10 mouse cellular contexts compared by ENCODE assay signal in genomic region chr8:35933186-35934114, GRCm38 (mm10).
DNase-seq lines count a peak whose midpoint lies in the region; ATAC-seq and TF ChIP-seq lines count a peak whose summit lies in the region.
"Had no signal": no experiment of that assay in that cellular context is flagged by ENCODE, and none has a peak within 500 bp of the region (broad histone marks: within the 10 kb centered on the region; RNA-seq: fewer than 3 reads in every experiment).

No protein-coding gene starts in this region.

- no peak overlapping the region for H3K9ac ChIP-seq in stomach, embryonic 16.5 days (ENCODE audit: low read length)
- no peak overlapping the region for H3K9ac ChIP-seq in stomach, postnatal 0 days (ENCODE audit: low read length)
- H3K9ac ChIP-seq in hindbrain, embryonic 11.5 days (ENCODE audit: low read depth, low read length): no peak overlapping the region

- no peak overlapping the region for H3K4me3 ChIP-seq in stomach, embryonic 16.5 days (replicated peaks; ENCODE audit: low read length)
- H3K4me3 ChIP-seq in stomach, postnatal 0 days (ENCODE audit: low read depth, low read length): no peak overlapping the region
- H3K4me3 ChIP-seq in hindbrain, embryonic 11.5 days (ENCODE audit: low read depth, low read length): no peak overlapping the region
- H3K4me3 ChIP-seq: megakaryocyte, embryonic 14.5 days had no signal

- no peaks in the 10 kb centered on the region for H3K36me3 ChIP-seq in stomach, embryonic 16.5 days (ENCODE audit: control insufficient read depth, insufficient read depth, low read length)
- no peaks in the 10 kb centered on the region for H3K36me3 ChIP-seq in stomach, postnatal 0 days (ENCODE audit: control insufficient read depth, insufficient read depth, low read length)
- H3K36me3 ChIP-seq in hindbrain, embryonic 11.5 days (ENCODE audit: control insufficient read depth, insufficient read depth, low read length): no peaks in the 10 kb centered on the region
- H3K36me3 ChIP-seq: G1E had no signal

- no peak for TF ChIP-seq CTCF in stomach, postnatal 0 days (IDR thresholded peaks at IDR 0.05; ENCODE audit: low read depth)

- TF ChIP-seq EP300 in stomach, postnatal 0 days (optimal IDR thresholded peaks at IDR 0.05): no peak

- H3K27ac ChIP-seq in stomach, embryonic 16.5 days (ENCODE audit: low read length): no peak overlapping the region
- no peak overlapping the region for H3K27ac ChIP-seq in stomach, postnatal 0 days (replicated peaks)
- H3K27ac ChIP-seq in hindbrain, embryonic 11.5 days (ENCODE audit: low read depth, low read length): no peak overlapping the region; the same call in 1 of the 2 replicates

- ATAC-seq in stomach, embryonic 16.5 days (ENCODE audit: insufficient read depth, low FRiP score): peak; percentile 40; the same call in 1 of the 2 replicates
- no peak for ATAC-seq in stomach, postnatal 0 days (ENCODE audit: low FRiP score, low TSS enrichment)
- peak; percentile 90 for ATAC-seq in hindbrain, embryonic 11.5 days (ENCODE audit: low FRiP score)
- ATAC-seq in monocyte, adult 5-6 weeks (replicated peaks; ENCODE audit: insufficient number of reproducible peaks, low FRiP score, low TSS enrichment, poor library complexity, severe bottlenecking): no peak
- no peak for ATAC-seq in megakaryocyte-erythroid progenitor cell, adult 5-6 weeks (replicated peaks; ENCODE audit: low FRiP score, low TSS enrichment, poor library complexity, severe bottlenecking)

- no peaks in the 10 kb centered on the region; the same call in 1 of the 2 replicates for H3K4me1 ChIP-seq in stomach, embryonic 16.5 days (ENCODE audit: control insufficient read depth, insufficient read depth, low read length)
- H3K4me1 ChIP-seq in stomach, postnatal 0 days (replicated peaks; ENCODE audit: control insufficient read depth, insufficient read depth): no peaks in the 10 kb centered on the region
- no peaks in the 10 kb centered on the region for H3K4me1 ChIP-seq in hindbrain, embryonic 11.5 days (replicated peaks; ENCODE audit: control insufficient read depth, insufficient read depth, low read length)
- H3K4me1 ChIP-seq: megakaryocyte, embryonic 14.5 days had no signal

- no peak for DNase-seq in stomach, postnatal 0 days (ENCODE audit: low spot score)
- DNase-seq in hindbrain, embryonic 11.5 days (ENCODE audit: low spot score): peak; percentile 39
- DNase-seq in left cerebral cortex, adult 11 months (ENCODE audit: low spot score): peak; percentile 50
- peak; percentile 58 to 83 for DNase-seq in right cerebral cortex, adult 2 months (ENCODE audit: low spot score in 2 of 2)
- no peak for DNase-seq in heart, postnatal 36 days

- H3K27me3 ChIP-seq in stomach, embryonic 16.5 days (ENCODE audit: control insufficient read depth, insufficient read depth, low read length): no peaks in the 10 kb centered on the region
- no peaks in the 10 kb centered on the region for H3K27me3 ChIP-seq in stomach, postnatal 0 days (ENCODE audit: control insufficient read depth, insufficient read depth, low read length)
- no peaks in the 10 kb centered on the region for H3K27me3 ChIP-seq in hindbrain, embryonic 11.5 days (ENCODE audit: control insufficient read depth, insufficient read depth, low read length)

- no peak overlapping the region for H3K4me2 ChIP-seq in stomach, embryonic 16.5 days (ENCODE audit: low read depth, low read length)
- no peak overlapping the region for H3K4me2 ChIP-seq in stomach, postnatal 0 days (replicated peaks; ENCODE audit: low read depth)
- H3K4me2 ChIP-seq in hindbrain, embryonic 11.5 days (replicated peaks; ENCODE audit: low read depth, low read length): no peak overlapping the region

- H3K9me3 ChIP-seq in stomach, embryonic 16.5 days (replicated peaks; ENCODE audit: control insufficient read depth, low read length): no peaks in the 10 kb centered on the region
- no peaks in the 10 kb centered on the region for H3K9me3 ChIP-seq in stomach, postnatal 0 days (ENCODE audit: control insufficient read depth, low read length)
- no peaks in the 10 kb centered on the region for H3K9me3 ChIP-seq in hindbrain, embryonic 11.5 days (ENCODE audit: control insufficient read depth, low read length)
- H3K9me3 ChIP-seq: G1E; megakaryocyte, embryonic 14.5 days had no signal

- intact Hi-C loops in heart, postnatal 36 days (cut with DNase I): no loop called here

- WGBS in stomach, embryonic 16.5 days: 66% methylated on average over 13 of the region's 13 CpGs
- 62% methylated on average over 13 of the region's 13 CpGs for WGBS in stomach, postnatal 0 days
- WGBS in hindbrain, embryonic 11.5 days: 54% methylated on average over 13 of the region's 13 CpGs

Comparison
In these comparisons a context has a peak if more than half of its experiments do, and no peak if none do; other contexts are left out.
1. ATAC-seq: peak in stomach, embryonic 16.5 days (single experiment) and hindbrain, embryonic 11.5 days (single experiment); none in stomach, postnatal 0 days (single experiment), monocyte, adult 5-6 weeks (single experiment) and megakaryocyte-erythroid progenitor cell, adult 5-6 weeks (single experiment).
2. DNase-seq: peak in hindbrain, embryonic 11.5 days (single experiment), left cerebral cortex, adult 11 months (single experiment) and right cerebral cortex, adult 2 months (2 of 2); none in stomach, postnatal 0 days (single experiment) and heart, postnatal 36 days (0 of 2).